Mouse (Mus musculus): ENCODE measurements around the gene Gm11027. TPM values are rescaled to one million over a fixed set of nuclear protein-coding genes. Genes with fewer than 3 reads are reported as not detected.

The Gm11027 gene
- polyA plus RNA-seq, 1 experiment from 2014 or later = not detected

DNA sequence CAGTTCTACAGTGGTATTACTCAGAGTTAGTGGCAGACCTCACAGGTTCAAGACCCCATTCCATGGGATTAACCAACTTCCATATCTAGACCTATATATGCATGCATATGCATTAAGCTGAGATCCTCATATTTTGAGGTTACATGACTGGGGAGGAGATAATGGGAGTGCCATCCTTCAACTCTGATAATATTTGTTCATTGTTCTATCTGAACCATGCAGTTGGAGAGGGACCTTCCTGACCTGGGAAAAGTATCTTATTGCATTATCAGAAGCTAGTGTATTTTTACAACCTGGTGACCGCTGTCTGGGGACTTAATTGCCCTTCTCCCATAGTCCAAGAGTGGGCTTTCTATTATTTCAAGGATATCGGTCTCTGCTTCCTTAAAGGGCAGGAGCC lies 33.4 kb downstream of the Gm11027 start:
- Histone ChIP-seq H3K9me3 (ENCODE audit: control insufficient read depth, low read length) (no peaks in the 10 kb centered on the region), H3K27me3 (ENCODE audit: control insufficient read depth, insufficient read depth, low read length) (no peaks in the 10 kb centered on the region), H3K9ac (ENCODE audit: low read length) (no peak overlapping the region), H3K27ac (replicated peaks) (no peak overlapping the region), H3K36me3 (ENCODE audit: control insufficient read depth, insufficient read depth, low read length) (no peaks in the 10 kb centered on the region), H3K4me3 (ENCODE audit: low read depth, low read length) (no peak overlapping the region), H3K4me1 (replicated peaks; ENCODE audit: control insufficient read depth, insufficient read depth) (no peaks in the 10 kb centered on the region; the same call in 1 of the 2 replicates), H3K4me2 (replicated peaks; ENCODE audit: low read depth) (no peak overlapping the region)
- DNase-seq (ENCODE audit: low spot score) = no peak
- ATAC-seq (ENCODE audit: low FRiP score, low TSS enrichment) = no peak
- TF ChIP-seq CTCF (IDR thresholded peaks at IDR 0.05; ENCODE audit: low read depth) = no peak
- no peak for TF ChIP-seq EP300 (optimal IDR thresholded peaks at IDR 0.05)
- 88% methylated on average over 2 of the region's 2 CpGs for WGBS

DNA sequence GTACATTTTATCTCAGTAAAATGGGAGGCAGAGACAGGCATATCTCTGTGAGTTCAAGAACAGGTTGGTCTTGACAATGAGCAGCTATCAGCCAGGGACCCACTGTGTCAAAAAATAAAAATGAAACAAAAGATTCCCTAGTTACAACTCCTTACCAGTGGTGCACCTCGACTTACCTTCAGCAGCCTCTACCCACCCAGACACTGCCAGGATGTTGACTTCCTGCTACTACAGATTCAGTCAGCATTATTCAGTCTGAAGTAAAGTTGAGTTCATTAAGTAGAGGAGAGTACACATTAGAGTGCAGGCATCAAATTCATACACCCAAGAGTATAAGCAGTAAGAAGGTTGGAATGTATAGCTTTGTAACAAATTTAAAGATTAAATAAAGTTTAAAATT lies 38.6 kb downstream of the Gm11027 start:
- no peaks in the 10 kb centered on the region for H3K9me3 ChIP-seq (ENCODE audit: control insufficient read depth, low read length)
- TF ChIP-seq CTCF (IDR thresholded peaks at IDR 0.05; ENCODE audit: low read depth) = no peak
- TF ChIP-seq EP300 (optimal IDR thresholded peaks at IDR 0.05) = no peak
- ATAC-seq (ENCODE audit: low FRiP score, low TSS enrichment) = no peak
- 0 out of 2 replicates have a peak, but pooled peaks cover 2% of the 10 kb centered on the region for H3K36me3 ChIP-seq (ENCODE audit: control insufficient read depth, insufficient read depth, low read length)
- H3K4me1 ChIP-seq (replicated peaks; ENCODE audit: control insufficient read depth, insufficient read depth) = no peaks in the 10 kb centered on the region; the same call in 1 of the 2 replicates
- WGBS = 75% methylated on average over 1 of the region's 1 CpGs
- no peak overlapping the region for H3K9ac ChIP-seq (ENCODE audit: low read length)
- no peak for DNase-seq (ENCODE audit: low spot score)
- no peak overlapping the region for H3K4me3 ChIP-seq (ENCODE audit: low read depth, low read length)
- H3K27ac ChIP-seq (replicated peaks) = no peak overlapping the region
- H3K4me2 ChIP-seq (replicated peaks; ENCODE audit: low read depth) = no peak overlapping the region
- no peaks in the 10 kb centered on the region for H3K27me3 ChIP-seq (ENCODE audit: control insufficient read depth, insufficient read depth, low read length)

- ATAC-seq (ENCODE audit: low FRiP score, low TSS enrichment) = no peak
- TF ChIP-seq EP300 (optimal IDR thresholded peaks at IDR 0.05) (no peak), CTCF (IDR thresholded peaks at IDR 0.05; ENCODE audit: low read depth) (no peak)
- 0 out of 2 replicates have a peak, but pooled peaks cover 3% of the 10 kb centered on the region for H3K36me3 ChIP-seq (ENCODE audit: control insufficient read depth, insufficient read depth, low read length)
- H3K9me3 ChIP-seq (ENCODE audit: control insufficient read depth, low read length) = no peaks in the 10 kb centered on the region
- H3K9ac ChIP-seq (ENCODE audit: low read length) = no peak overlapping the region
- H3K4me1 ChIP-seq (replicated peaks; ENCODE audit: control insufficient read depth, insufficient read depth) = no peaks in the 10 kb centered on the region
- H3K4me2 ChIP-seq (replicated peaks; ENCODE audit: low read depth) = no peak overlapping the region
- no peak overlapping the region for H3K27ac ChIP-seq (replicated peaks)
- DNase-seq (ENCODE audit: low spot score) = no peak
- no peak overlapping the region for H3K4me3 ChIP-seq (ENCODE audit: low read depth, low read length)
- no peaks in the 10 kb centered on the region for H3K27me3 ChIP-seq (ENCODE audit: control insufficient read depth, insufficient read depth, low read length)
- 68% methylated on average over 3 of the region's 3 CpGs for WGBS
Measured at GRCm38 (mm10) chr12:116315498-116315897, 40.3 kb downstream of the Gm11027 start.

GRCm38 (mm10) chr12:116317818-116318217 lies 42.6 kb downstream of the Gm11027 start:
- 0 out of 2 replicates have a peak, but pooled peaks cover 3% of the 10 kb centered on the region for H3K36me3 ChIP-seq (ENCODE audit: control insufficient read depth, insufficient read depth, low read length)
- WGBS = 59% methylated on average over 1 of the region's 1 CpGs
- DNase-seq (ENCODE audit: low spot score) (no peak), ATAC-seq (ENCODE audit: low FRiP score, low TSS enrichment) (peak; percentile 38; the same call in 1 of the 2 replicates)
- H3K9me3 ChIP-seq (ENCODE audit: control insufficient read depth, low read length) = no peaks in the 10 kb centered on the region
- TF ChIP-seq EP300 (optimal IDR thresholded peaks at IDR 0.05) = no peak
- no peak for TF ChIP-seq CTCF (IDR thresholded peaks at IDR 0.05; ENCODE audit: low read depth)
- H3K27ac ChIP-seq (replicated peaks) = no peak overlapping the region
- no peak overlapping the region for H3K9ac ChIP-seq (ENCODE audit: low read length)
- no peaks in the 10 kb centered on the region for H3K4me1 ChIP-seq (replicated peaks; ENCODE audit: control insufficient read depth, insufficient read depth)
- H3K27me3 ChIP-seq (ENCODE audit: control insufficient read depth, insufficient read depth, low read length) = no peaks in the 10 kb centered on the region
- H3K4me3 ChIP-seq (ENCODE audit: low read depth, low read length) = no peak overlapping the region
- H3K4me2 ChIP-seq (replicated peaks; ENCODE audit: low read depth) = no peak overlapping the region

Small RNA genes lying within 50 kb of the gene (microRNA-seq; reads per million reads assigned to microRNA genes)
- not detected for gene Gm23190

Other genes with a start within 250 kb of the Gm11027 start
- 20.9 and 21.1 TPM in 2 replicates for gene Zfp386, start 227.7 kb upstream of the Gm11027 start, polyA plus RNA-seq (2015; fragmentation: Nextera tagmentation; extraction: Ambion mirVana)
- gene Vipr2, start 197.7 kb upstream of the Gm11027 start, polyA plus RNA-seq (2015; fragmentation: Nextera tagmentation; extraction: Ambion mirVana) = 4.3 and 6.3 TPM in 2 replicates
- gene Wdr60, start 12.4 kb upstream of the Gm11027 start, polyA plus RNA-seq (2015; fragmentation: Nextera tagmentation; extraction: Ambion mirVana) = 7.7 and 8.5 TPM in 2 replicates
- gene Esyt2, start 5.8 kb downstream of the Gm11027 start, polyA plus RNA-seq (2015; fragmentation: Nextera tagmentation; extraction: Ambion mirVana) = 17.0 and 17.5 TPM in 2 replicates
- gene Ncapg2, start 130.0 kb downstream of the Gm11027 start, polyA plus RNA-seq (2015; fragmentation: Nextera tagmentation; extraction: Ambion mirVana) = 7.7 and 7.8 TPM in 2 replicates
- 5.8 and 6.0 TPM in 2 replicates for gene Ptprn2, start 210.3 kb downstream of the Gm11027 start, polyA plus RNA-seq (2015; fragmentation: Nextera tagmentation; extraction: Ambion mirVana)